11 mouse cellular contexts compared by ENCODE assay signal in genomic region chr11:102510226-102510625, GRCm38 (mm10). TPM values are rescaled to one million over a fixed set of nuclear protein-coding genes. Genes with fewer than 3 reads are reported as not detected.
DNase-seq lines count a peak whose midpoint lies in the region; TF ChIP-seq lines count a peak whose summit lies in the region.
"Had no signal": no experiment of that assay in that cellular context is flagged by ENCODE, and none has a peak within 500 bp of the region (broad histone marks: within the 10 kb centered on the region; RNA-seq: fewer than 3 reads in every experiment).

No protein-coding gene starts in this region.

- peaks cover 5% of the 10 kb centered on the region for H3K79me2 ChIP-seq in myocyte (ENCODE audit: control insufficient read depth, insufficient read depth)

- DNase-seq in gastrocnemius, adult 2 months: peak; percentile 68
- no peak for DNase-seq in gastrocnemius, postnatal 4 days (ENCODE audit: low spot score in 2 of 2)
- peak; percentile 8 to 21 for DNase-seq in left cerebral cortex, adult 18-20 months (ENCODE audit: low spot score in 2 of 2)
- no peak for DNase-seq in left cerebral cortex, adult 9 months (ENCODE audit: low spot score in 2 of 2)
- peak; percentile 67 for DNase-seq in gastrocnemius, postnatal 25 days
- DNase-seq in spleen, postnatal 36 days (ENCODE audit: low spot score in 2 of 2): no peak
- DNase-seq: adrenal gland, adult 8-10 months; cerebellum, adult 11 months had no signal

- H3K36me3 ChIP-seq in myocyte (ENCODE audit: control insufficient read depth, insufficient read depth): peaks cover 13% of the 10 kb centered on the region

- H3K27ac ChIP-seq in gastrocnemius, adult 2 months: peak overlapping the region; percentile 82
- H3K27ac ChIP-seq: liver, embryonic 14.5 days had no signal

- no peak for TF ChIP-seq POLR2A in myocyte (IDR thresholded peaks at IDR 0.05; ENCODE audit: insufficient read length, low read depth)

- peak overlapping the region; percentile 5; the same call in 1 of the 2 replicates for H3K4me3 ChIP-seq in gastrocnemius, adult 2 months
- no peak overlapping the region for H3K4me3 ChIP-seq in myocyte

- no peak overlapping the region for H3K4me2 ChIP-seq in myocyte (ENCODE audit: low read depth)

- intact Hi-C loops in gastrocnemius, adult 2 months (cut with DNase I): loop anchor here (2.0 kb wide), 1 partner anchor 17 kb away; no protein-coding TSS in a partner anchor

- TF ChIP-seq CTCF in gastrocnemius, adult 2 months (IDR thresholded peaks at IDR 0.05): no peak

- H3K27me3 ChIP-seq in myocyte (ENCODE audit: control insufficient read depth, insufficient read depth, insufficient read length): no peaks in the 10 kb centered on the region
- H3K27me3 ChIP-seq: Patski had no signal

- H3ac ChIP-seq in myocyte (ENCODE audit: control insufficient read depth, insufficient read length): no peak overlapping the region

TF ChIP-seq in myocyte, 11 proteins besides CTCF, POLR2A, EP300 and RAD21:
- TF ChIP-seq MYOG (IDR thresholded peaks at IDR 0.05; ENCODE audit: control insufficient read depth in 1 of 3, insufficient read depth in 1 of 3, insufficient read length in 2 of 3, low read depth in 2 of 3) (peak in 2 of 3 experiments; percentile 44 to 77), POLR2AphosphoS2 (IDR thresholded peaks at IDR 0.05; ENCODE audit: insufficient read length, low read depth) (no peak), MYOD1 (IDR thresholded peaks at IDR 0.05; ENCODE audit: control insufficient read depth in 1 of 3, insufficient read length in 2 of 3, low read depth in 2 of 3) (peak in 1 of 3 experiments; percentile 60)

RNA-seq across cellular contexts. Expression of gene Itga2b, which starts 40.3 kb away (rescaled TPM):
- total RNA-seq in gastrocnemius, adult 2 months (2021): 1 to 10 TPM in 1 of 2 experiments, under 1 TPM in 1; 0.51 to 2.7 TPM
- total RNA-seq in gastrocnemius, postnatal 4 days (2021): 1 to 10 TPM; 3.2 to 4.7 TPM
- 1 to 10 TPM; 3.3 to 3.9 TPM for total RNA-seq in left cerebral cortex, adult 18-20 months (2021)
- 1 to 10 TPM; 1.4 to 1.6 TPM for total RNA-seq in gastrocnemius, postnatal 25 days (2021)
- 7.2 TPM for polyA plus RNA-seq in myocyte (2012; fragmentation: generic; extraction: Trizol)

RNA-seq across cellular contexts. Expression of gene Gpatch8, which starts 46.0 kb away (rescaled TPM):
- 10 to 100 TPM; 23.7 to 26.8 TPM for total RNA-seq in gastrocnemius, adult 2 months (2021)
- 10 to 100 TPM; 39.5 to 45.7 TPM for total RNA-seq in gastrocnemius, postnatal 4 days (2021)
- 10 to 100 TPM; 50.8 to 52.0 TPM for total RNA-seq in left cerebral cortex, adult 18-20 months (2021)
- total RNA-seq in gastrocnemius, postnatal 25 days (2021): 10 to 100 TPM; 17.5 to 19.6 TPM
- 9.0 TPM for polyA plus RNA-seq in myocyte (2012; fragmentation: generic; extraction: Trizol)

Comparison
In these comparisons a context has a peak if more than half of its experiments do, and no peak if none do; other contexts are left out.
1. DNase-seq: peak in gastrocnemius, adult 2 months (single experiment), left cerebral cortex, adult 18-20 months (2 of 2) and gastrocnemius, postnatal 25 days (single experiment); none in gastrocnemius, postnatal 4 days (0 of 2), left cerebral cortex, adult 9 months (0 of 2) and spleen, postnatal 36 days (0 of 2).